Mouse (Mus musculus) left cerebral cortex, adult 18-20 months (tissue): Measurements from ENCODE around the gene Ppp1r21. TPM values are rescaled to one million over a fixed set of nuclear protein-coding genes. Genes with fewer than 3 reads are reported as not detected.

Experiments used
- DNase-seq, 2 experiments: peaks; one replicate each; pipeline ENCODE4 v3.0.0; 2021 to 2022; ENCODE audit warnings: low spot score in 2 of 2, mixed read lengths in 1 of 2
- total RNA-seq, 2 experiments: library from RNA; stranded (reverse); gene quantifications; 2 replicates each; pipeline ENCODE4 v1.2.3; 2021

Ppp1r21 gene
- total RNA-seq, 2 experiments from 2014 or later: 76.6 to 80.7 TPM

DNA sequence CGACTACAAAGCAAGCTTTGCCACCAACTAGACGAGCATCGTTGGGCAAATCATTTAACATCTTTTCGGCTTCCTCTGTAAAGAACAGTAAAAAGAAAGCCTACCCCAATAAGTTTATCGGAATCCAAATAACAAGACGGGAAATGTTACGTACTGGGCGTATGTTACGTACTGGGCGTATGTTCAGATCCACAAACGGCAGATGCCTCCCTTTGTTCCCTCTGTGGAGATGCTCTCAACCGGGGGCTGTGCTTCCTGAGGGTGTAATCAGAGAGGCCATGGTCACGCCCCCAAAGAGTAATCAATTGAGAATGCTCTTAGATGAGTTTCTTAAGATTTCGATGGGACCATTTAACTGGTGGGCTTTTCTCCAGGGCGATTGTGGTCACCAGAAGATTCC lies 79.4 kb downstream of the Ppp1r21 start:
- DNase-seq: no peak

DNA sequence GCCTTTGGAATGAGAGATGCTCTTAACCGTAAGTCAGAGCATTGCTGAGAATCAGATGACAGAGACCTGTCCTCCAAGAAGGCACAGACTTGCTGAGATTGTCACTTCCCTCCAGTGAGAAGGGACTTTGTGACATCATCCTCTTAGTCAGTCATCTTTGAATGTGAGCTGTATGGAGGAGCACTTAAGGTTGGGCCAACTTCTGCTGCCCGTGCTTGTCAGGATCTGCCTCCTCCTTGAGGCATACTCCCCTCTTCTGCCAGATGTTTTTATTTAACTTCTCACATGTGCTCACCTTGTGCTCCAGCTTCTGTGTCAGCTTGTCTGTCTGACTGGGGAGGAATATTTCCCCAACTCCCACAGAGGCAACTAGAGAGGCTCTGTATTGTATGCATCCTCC lies 81.1 kb downstream of the Ppp1r21 start:
- DNase-seq: no peak

DNA sequence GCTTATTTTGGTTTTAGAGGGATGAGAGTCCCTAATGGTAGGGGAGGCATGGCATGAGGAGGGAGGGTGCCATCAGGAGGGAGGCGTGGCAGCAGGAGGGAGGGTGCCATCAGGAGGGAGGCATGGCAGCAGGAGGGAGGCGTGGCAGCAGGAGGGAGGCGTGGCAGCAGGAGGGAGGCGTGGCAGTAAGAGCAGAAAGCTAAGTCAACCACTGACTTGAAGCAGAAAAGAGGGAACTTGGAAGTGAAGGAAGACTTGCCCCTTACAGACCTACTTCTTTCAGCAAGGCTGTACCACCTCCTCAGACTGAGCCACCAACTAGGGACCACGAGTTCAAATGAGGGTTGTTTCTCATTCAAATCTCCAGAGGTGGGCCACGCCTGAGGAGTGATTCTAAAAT lies 83.3 kb downstream of the Ppp1r21 start:
- no peak for DNase-seq

DNA sequence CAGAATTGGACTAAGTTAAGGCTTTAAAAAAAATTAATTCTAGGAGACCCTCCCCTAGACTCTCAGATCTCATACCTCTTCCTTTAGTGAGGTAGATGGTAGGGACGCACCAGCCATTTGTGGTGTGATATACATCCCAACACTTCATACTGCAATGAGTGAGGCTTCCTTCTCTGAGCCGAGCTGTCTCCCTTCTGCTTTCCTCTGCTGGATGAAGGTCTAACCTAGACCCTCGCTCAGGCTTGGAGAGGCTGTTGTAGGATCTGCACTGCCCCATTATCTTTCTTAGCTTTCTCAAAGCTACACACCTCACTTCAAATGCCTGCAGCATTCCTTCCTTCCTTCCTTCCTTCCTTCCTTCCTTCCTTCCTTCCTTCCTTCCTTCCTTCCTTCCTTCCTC lies 83.8 kb downstream of the Ppp1r21 start:
- DNase-seq: no peak

DNA sequence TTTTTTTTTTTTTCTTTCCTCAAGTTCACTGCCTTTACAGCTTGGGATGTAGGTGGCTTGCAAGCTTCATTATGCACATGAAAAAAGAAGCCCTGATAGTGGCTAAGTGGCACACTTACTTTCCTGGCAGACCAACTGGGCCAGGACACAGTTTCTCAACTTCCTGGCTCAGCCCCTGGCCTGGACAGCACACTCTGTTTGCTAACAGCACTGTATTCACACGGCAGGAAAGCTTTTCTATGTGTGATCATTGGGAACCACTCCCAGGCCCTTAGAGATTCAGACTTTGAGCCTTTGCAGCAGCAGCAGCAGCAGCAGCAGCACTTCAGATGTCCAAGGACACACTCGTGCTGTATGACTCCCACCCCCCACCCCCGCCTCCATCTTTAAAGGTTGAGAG lies 84.3 kb downstream of the Ppp1r21 start:
- DNase-seq: no peak

DNA sequence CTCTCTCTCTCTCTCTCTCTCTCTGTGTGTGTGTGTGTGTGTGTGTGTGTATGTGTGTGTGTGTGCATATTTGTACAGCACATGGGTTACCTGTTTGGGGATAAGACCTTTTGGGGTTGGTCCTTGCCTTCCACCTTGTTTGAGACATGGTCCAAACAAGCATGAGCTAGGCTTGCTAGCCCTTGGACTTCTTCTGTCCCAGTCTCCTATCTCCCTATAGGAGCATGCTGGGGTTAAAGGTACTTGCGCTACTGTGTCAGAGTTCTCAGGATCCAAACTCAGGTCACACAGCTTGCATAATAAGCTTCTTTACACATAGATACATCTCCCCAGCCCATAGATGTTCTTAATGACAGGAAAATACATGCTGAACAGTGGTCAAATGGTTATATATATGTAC lies 84.8 kb downstream of the Ppp1r21 start:
- DNase-seq: no peak

DNA sequence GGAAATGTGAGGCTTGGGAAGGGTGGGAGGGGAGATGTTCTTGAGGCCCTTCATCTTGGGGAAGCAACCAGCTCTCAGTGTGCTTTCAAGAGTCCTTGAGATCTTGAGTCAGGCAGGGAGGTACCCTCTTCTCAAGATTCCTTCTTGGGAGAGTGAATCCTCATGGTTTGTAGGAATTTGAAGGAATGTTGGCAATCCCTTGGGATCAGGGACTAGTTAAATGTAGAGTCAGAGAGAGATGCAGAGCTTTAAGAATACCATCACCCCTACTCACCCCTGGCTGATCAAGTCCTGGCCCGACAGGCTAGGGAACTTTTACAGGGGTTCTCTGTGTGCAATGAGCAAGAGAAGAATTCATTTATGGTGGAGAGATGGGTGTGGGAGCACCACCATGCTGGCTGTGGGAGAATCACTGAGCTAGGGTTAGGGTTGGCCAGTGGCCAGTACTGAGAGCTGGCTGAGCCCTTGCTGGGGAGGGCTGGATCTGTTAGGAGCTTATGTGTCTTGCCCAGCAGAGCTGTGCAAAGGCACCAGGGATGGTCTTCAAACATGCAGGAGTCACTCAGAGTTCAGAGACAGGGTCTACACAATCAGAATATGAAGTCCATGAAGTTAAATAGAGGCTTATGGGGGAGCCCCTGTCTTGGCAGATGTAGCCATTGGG lies 85.7 kb downstream of the Ppp1r21 start:
- DNase-seq: no peak

DNA sequence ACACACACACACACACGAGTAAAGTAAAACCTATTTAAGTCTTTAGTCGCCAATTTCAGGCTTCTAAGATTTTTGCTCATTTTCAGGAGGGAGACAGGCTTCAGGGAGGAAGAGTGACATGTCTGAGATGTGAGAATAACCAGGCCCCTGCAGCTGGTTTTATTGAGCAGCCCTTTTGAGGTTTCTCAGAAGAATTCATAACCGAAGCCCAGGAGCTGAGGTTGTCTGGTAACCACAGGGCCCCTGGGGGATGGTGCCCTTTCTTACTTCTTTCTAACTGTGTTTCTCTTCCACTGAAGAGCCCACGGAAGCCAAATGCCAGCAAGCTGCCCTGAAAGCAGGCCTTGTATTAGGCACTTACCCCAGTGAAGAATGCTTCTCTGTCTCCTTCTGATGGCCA lies 91.0 kb downstream of the Ppp1r21 start:
- DNase-seq: no peak

DNA sequence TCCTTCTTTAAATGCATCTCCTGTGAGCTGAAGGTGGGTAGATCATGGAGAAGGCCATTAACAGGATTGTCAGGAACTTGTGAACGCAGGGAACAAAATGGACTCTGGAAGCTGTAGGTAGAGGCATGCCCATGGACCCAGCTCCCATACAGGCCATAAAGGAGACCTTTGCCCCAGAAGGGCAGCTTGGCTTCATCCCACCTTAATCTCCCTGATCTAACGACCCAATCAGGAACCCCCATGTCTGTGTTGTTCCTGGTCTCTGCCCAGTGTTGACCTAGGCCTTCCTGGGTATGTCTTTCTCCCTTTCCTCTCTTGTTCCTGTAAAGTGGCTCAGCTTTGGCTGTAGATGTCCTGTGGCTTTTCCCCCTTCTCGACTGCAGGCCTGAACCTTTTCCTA lies 91.5 kb downstream of the Ppp1r21 start:
- DNase-seq: no peak

DNA sequence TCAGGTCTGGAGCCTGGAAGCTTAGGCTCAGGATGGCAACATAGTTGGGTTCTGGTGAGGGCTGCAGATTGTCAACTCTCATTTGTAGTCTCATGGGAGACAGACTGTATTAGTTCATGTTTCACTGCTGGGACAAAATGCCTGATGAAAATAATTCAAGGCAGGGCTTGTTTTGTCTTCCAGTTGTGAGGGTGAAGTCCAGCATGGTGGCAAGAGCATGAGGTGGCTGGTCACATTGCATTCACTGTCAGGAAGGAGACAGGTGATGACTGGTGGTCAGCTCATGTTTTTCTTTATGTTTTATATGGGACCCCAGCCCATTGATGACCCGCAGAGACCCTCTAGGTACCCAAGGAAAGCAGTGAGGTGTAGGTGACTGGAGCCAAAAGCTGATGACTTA lies 92.8 kb downstream of the Ppp1r21 start:
- DNase-seq: no peak

DNA sequence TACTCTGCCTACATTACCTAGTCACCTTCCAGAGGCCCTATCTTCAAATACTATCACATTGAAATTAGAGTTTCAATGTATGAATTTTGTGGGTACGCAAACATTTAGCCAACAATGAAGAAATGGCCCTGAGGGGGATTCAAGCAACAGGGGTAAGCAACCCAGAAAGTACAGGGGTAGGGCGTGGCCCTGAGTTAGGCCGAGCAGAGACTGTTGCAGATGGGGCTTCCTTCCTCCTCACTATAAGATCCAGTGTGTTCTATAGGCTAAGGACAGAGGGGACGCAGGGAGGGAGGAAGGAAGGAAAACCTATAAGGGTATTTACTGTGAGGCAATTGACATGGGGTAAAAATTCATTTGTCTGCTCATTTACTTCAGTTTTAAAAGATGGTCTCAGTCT lies 94.5 kb downstream of the Ppp1r21 start:
- no peak for DNase-seq

DNA sequence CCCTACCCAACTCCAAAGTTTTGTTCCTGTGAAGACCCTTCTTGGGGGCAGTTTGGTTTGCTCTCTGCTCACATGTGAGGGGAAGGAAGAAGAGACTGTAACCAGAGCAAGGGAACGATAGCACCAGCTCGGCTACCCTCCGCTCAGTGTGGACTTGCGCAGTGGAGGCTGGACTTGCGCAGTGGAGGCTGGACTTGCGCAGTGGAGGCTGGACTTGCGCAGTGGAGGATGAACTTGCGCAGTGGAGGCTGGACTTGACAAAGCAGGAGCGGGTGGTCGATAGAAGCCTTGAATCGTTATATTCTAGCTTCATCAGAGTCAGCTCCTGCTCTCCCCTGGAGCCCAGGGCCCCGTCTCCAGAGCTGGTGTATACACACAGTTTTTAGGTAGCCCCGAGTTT lies 95.4 kb downstream of the Ppp1r21 start:
- DNase-seq: no peak

DNA sequence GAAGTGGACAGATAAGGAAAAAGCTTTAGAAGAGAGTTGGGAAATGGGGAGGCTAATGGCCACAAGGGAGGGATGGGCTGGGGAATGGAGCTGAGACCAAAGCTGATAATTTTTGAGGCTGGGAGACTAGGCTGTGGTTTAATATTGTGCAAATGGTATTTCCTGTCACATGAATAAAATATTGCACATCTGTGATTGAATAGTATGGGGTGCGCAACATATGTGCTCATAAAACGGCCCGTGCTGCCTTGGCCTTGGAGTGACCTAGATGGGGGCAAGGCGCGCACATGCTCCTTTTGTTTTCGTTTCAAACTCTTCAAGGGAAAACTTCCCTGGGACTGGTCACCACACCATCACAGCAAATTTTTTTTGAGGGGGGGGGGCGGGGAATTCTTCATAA lies 96.0 kb downstream of the Ppp1r21 start:
- DNase-seq: no peak

DNA sequence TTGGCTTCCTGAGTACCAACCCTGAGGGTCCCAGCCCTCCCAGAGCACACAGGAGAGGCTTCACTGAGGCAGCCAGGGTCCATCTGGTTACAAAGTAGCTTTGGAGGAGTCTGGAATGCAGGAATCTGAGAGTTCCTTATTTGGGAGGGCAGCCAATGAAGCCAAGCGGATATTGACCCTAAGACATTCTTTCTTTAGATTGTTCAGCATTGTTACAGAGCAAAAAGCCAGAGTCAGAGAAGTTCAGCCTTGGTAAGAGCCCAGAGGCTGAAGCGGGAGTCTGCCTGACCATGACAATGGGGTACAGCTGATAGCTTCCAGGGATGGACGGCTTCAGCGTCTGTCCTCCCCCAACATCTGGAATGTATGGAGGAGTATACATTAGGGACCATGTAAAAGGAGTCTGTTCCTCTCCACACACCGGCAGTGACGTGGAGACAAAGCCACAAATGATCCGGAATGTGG lies 96.5 kb downstream of the Ppp1r21 start:
- DNase-seq: no peak

DNA sequence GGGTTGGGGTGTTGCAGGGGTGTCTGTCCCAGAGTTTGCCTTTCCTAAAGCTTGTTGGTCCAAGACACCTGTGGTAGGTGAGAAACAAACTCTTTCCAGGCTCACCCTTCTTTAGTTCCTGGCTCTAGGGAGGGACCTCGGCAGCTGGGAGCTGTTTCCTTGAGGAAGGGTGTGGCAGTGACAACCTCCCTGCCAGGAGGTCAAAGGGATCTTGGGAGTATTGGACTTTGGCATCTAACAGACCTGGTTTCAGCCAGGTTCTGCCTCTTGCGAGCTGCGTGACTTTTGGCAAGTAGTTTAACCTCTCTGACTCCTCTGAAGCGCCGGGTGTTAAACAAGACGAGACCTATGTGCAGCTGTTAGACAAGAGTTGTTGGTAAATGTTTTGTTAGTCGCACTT lies 97.2 kb downstream of the Ppp1r21 start:
- no peak for DNase-seq

DNA sequence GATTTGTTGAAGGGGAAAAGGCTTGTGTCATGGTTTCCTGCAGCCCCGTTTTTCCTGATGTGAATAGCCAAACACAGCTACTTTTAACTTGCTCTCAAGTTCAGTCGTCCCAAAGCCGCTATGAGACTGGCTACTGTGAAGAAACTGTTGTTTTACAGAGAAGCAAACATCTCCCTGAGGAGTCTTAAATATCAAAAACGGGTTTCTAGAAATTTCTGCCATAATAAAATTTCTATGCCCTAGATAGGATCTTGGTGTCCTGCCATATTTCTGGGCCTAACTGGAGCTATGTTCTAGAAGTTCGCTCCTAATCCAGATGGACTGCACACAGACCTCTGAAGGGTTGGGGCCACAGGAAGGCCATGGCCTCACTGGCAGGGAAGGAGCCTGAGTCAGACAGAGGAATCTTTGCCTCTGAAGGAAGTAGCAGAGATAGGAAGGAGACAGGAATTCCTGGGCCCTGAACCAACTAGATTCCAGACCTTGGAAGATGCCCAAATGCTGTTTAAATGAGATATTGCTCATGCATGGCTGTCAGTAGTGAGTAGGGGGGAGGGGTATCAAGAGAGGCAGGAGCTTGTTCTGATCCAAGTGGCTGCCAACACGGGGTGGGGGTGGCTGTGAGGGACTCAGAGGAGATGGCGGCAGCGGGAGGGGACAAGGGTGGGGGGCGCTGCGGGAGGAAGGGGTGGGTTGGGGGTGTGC lies 98.9 kb downstream of the Ppp1r21 start:
- peak in 1 of 2 experiments; percentile 5 for DNase-seq

DNA sequence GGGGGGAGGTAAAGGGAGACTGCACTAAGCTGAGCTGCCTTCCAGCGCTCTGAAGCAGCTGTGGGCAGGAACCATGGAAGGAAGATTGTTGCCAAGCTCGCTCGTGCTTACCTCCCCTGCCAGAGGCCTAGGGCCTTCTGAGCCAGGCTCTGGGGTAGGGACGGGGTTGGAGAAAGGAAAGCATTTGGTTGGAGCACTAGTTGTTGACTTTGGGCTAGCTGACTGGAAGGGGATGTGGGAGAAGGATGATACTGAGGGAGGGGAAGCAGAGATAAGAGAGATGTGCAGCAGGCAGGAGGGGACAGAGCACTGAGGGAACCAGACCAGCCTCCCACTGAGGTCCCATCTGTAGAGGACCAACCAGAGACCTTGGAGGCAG lies 99.5 kb downstream of the Ppp1r21 start:
- no peak for DNase-seq

DNA sequence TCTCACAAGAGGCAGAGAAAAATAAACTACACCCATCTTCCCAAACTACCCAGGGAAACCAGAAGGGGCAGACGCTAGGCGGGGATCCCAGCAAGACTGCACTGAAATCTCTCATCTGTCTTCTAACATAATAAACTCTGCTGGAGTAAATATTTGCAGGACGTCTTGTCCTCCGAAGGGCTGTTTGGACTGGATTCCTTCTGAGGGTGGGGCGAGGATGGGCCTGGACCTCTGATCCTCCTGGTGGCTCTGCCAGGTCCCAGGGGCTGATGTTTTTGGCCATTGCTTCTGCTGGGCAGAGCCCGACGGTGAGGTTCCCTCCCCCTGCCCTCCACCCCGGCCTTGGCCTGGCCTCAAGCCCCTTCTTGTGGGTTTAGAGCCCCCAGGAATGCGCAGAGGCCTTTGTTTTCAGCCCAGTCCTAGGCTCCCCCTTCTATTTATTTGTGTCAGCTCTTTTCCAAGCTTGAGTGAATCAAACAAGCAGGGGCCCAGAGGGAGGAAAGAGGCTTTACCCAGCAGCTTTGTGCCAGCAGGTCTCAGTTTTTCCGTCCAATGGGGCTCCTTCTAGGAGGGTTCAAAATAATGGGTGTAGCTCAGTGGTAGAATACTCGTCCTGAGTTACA lies 100.1 kb downstream of the Ppp1r21 start:
- DNase-seq: no peak

DNA sequence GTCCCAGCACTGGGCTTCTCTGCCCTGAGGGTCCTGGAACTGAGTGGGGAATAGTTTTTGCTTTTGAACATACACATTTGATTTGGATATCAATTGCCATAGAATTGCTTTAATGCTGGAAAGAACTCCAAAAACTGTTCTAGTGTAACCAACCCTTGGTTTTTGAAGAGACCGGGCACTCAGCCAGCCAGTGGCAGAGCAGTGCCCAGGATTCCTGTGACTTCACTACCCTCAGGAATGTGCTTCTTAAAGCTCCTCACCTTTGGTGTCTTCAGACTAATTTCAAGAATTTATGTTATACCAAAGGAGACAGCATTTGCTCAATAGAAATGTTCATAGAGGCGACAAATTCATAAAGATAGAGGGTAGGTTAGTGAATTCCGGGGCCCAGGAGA lies 100.6 kb downstream of the Ppp1r21 start:
- DNase-seq: no peak

DNA sequence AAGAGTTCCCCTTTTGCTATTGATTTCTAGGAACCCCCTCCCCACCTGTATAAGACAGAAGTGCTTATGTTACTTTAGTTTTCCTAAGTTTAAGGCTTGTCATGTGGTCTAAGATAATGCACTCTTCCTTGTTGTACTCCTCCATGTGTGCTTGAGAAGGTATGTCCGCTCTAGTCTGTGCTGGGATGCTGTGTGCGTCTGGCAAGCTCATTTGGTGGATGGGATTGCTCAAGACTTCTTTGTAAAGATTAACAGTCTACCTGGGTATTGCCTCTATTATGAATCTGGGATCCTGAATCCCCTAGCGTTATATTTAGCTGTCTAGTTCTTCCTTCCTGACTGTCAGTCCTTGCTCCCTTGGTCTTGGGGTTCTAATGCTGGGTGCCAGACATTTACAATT lies 102.7 kb downstream of the Ppp1r21 start:
- DNase-seq: no peak

DNA sequence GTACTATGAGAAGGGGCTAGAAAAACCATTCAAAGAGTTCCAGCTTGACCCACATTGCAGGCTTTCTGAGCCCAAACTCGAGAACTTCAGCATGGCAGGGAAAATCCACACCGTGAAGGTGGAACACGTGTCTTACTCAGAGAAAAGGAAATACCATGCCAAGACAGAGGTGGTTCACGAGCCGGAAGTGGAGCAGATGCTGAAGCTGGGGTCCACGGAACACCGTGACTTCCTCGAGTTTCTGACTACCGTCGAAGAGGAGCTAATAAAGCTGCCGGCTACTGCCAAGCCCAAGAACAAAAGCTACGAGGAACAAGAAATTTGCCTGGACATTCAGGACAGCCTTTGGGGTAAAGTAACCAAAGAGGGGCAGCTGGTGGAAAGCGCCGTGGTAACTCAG lies 106.2 kb downstream of the Ppp1r21 start:
- DNase-seq: no peak

DNA sequence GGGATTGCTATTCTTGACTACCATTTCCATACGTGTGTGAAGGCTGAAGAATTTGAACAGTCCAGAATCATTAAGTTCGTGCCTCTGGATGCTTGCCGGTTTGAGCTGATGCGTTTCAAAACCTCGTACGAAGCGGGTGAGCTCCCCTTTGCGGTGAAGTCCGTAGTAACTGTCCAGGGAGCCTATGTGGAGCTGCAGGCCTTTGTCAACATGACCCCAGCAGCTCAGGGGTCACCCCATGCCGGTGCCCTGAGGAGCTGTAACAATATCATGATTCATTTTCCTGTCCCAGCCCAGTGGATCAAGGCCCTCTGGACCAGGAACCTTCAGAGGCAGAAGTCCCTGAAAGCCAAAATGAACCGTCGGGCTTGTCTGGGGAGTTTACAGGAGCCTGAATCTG lies 106.7 kb downstream of the Ppp1r21 start:
- DNase-seq: no peak
